15 mouse cellular contexts compared by ENCODE assay signal in the genomic region with DNA sequence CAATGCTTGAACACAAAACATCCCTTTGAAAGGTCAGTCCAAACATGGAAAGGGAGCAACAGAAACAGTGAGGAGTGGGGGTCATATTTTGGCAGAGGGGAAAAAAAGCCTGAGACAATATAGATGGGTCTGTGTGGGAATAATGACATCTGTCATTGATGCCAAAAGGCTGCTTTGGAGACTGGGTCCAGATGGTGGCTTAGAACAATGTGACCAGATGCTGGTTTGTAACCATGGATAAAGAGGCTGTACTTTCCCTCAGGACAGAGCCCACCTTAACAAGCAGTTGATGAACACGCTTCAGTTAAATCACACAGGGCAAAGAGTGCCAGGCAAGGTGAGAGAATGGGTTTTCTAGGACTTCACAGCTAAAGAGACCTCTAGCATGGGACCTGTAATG. TPM values are rescaled to one million over a fixed set of nuclear protein-coding genes. Genes with fewer than 3 reads are reported as not detected.
DNase-seq lines count a peak whose midpoint lies in the region; ATAC-seq and TF ChIP-seq lines count a peak whose summit lies in the region.
"Had no signal": no experiment of that assay in that cellular context is flagged by ENCODE, and none has a peak within 500 bp of the region (broad histone marks: within the 10 kb centered on the region; RNA-seq: fewer than 3 reads in every experiment).

No protein-coding gene starts in this region.

- no peaks in the 10 kb centered on the region for H3K4me1 ChIP-seq in midbrain, embryonic 11.5 days (ENCODE audit: control insufficient read depth, insufficient read depth, low read length)
- peaks cover 14% of the 10 kb centered on the region for H3K4me1 ChIP-seq in midbrain, embryonic 10.5 days
- H3K4me1 ChIP-seq in forebrain, embryonic 15.5 days, result 0 out of 2 replicates have a peak, but pooled peaks cover 12% of the 10 kb centered on the region
- peaks cover 7% of the 10 kb centered on the region; the same call in 1 of the 2 replicates for H3K4me1 ChIP-seq in hindbrain, embryonic 13.5 days (replicated peaks)
- no peaks in the 10 kb centered on the region for H3K4me1 ChIP-seq in neural tube, embryonic 14.5 days (ENCODE audit: control insufficient read depth, insufficient read depth, low read length)
- no peaks in the 10 kb centered on the region for H3K4me1 ChIP-seq in liver, postnatal 0 days (ENCODE audit: insufficient read depth)
- H3K4me1 ChIP-seq: embryonic facial prominence, embryonic 15.5 days; limb, embryonic 13.5 days had no signal

- TF ChIP-seq CTCF in liver, postnatal 0 days (IDR thresholded peaks at IDR 0.05; ENCODE audit: low read depth), result no peak

- no peaks in the 10 kb centered on the region for H3K36me3 ChIP-seq in midbrain, embryonic 11.5 days (ENCODE audit: control insufficient read depth, insufficient read depth, low read length)
- H3K36me3 ChIP-seq in midbrain, embryonic 10.5 days, result peaks cover 10% of the 10 kb centered on the region; the same call in 1 of the 2 replicates
- peaks cover 37% of the 10 kb centered on the region for H3K36me3 ChIP-seq in forebrain, embryonic 15.5 days
- H3K36me3 ChIP-seq in hindbrain, embryonic 13.5 days, result peaks cover 85% of the 10 kb centered on the region
- peaks cover 28% of the 10 kb centered on the region for H3K36me3 ChIP-seq in neural tube, embryonic 14.5 days (ENCODE audit: control insufficient read depth, insufficient read depth, low read length)
- no peaks in the 10 kb centered on the region for H3K36me3 ChIP-seq in liver, postnatal 0 days (replicated peaks; ENCODE audit: insufficient read depth, low read length)
- H3K36me3 ChIP-seq: embryonic facial prominence, embryonic 15.5 days; limb, embryonic 13.5 days had no signal

- WGBS in midbrain, embryonic 11.5 days, result 79% methylated on average over 1 of the region's 1 CpGs
- WGBS in midbrain, embryonic 10.5 days, result 86% methylated on average over 1 of the region's 1 CpGs
- WGBS in forebrain, embryonic 15.5 days, result 32% methylated on average over 1 of the region's 1 CpGs
- 50% methylated on average over 1 of the region's 1 CpGs for whole genome bisulfite sequencing in hindbrain, embryonic 13.5 days
- 50% methylated on average over 1 of the region's 1 CpGs for WGBS in neural tube, embryonic 14.5 days
- WGBS in liver, postnatal 0 days (ENCODE audit: insufficient replicate concordance), result 97% methylated on average over 1 of the region's 1 CpGs

- ATAC-seq in midbrain, embryonic 11.5 days (ENCODE audit: low FRiP score), result 0 out of 2 replicates have a peak, but pooled peaks have one; percentile 11
- peak; percentile 41 for ATAC-seq in forebrain, embryonic 15.5 days (replicated peaks)
- ATAC-seq in hindbrain, embryonic 13.5 days (ENCODE audit: low FRiP score), result peak; percentile 22; the same call in 1 of the 2 replicates
- ATAC-seq in neural tube, embryonic 14.5 days (ENCODE audit: low read depth), result peak; percentile 19; the same call in 1 of the 2 replicates
- ATAC-seq in liver, postnatal 0 days, result no peak

- no peaks in the 10 kb centered on the region for H3K27me3 ChIP-seq in midbrain, embryonic 11.5 days (ENCODE audit: control insufficient read depth, insufficient read depth, low read length)
- no peaks in the 10 kb centered on the region for H3K27me3 ChIP-seq in midbrain, embryonic 10.5 days (ENCODE audit: low read depth, poor library complexity, severe bottlenecking)
- H3K27me3 ChIP-seq in forebrain, embryonic 15.5 days, result no peaks in the 10 kb centered on the region
- no peaks in the 10 kb centered on the region for H3K27me3 ChIP-seq in hindbrain, embryonic 13.5 days
- no peaks in the 10 kb centered on the region for H3K27me3 ChIP-seq in neural tube, embryonic 14.5 days (ENCODE audit: control insufficient read depth, insufficient read depth, low read length)
- no peaks in the 10 kb centered on the region for H3K27me3 ChIP-seq in liver, postnatal 0 days (ENCODE audit: insufficient read depth, low read length)
- H3K27me3 ChIP-seq: CH12.LX; embryonic facial prominence, embryonic 15.5 days; limb, embryonic 13.5 days had no signal

- no peak for TF ChIP-seq EP300 in liver, postnatal 0 days (IDR thresholded peaks at IDR 0.05; ENCODE audit: low read depth)

- no peak overlapping the region for H3K4me3 ChIP-seq in midbrain, embryonic 11.5 days (ENCODE audit: low read depth, low read length)
- H3K4me3 ChIP-seq in midbrain, embryonic 10.5 days, result no peak overlapping the region
- no peak overlapping the region for H3K4me3 ChIP-seq in forebrain, embryonic 15.5 days
- H3K4me3 ChIP-seq in hindbrain, embryonic 13.5 days, result no peak overlapping the region
- H3K4me3 ChIP-seq in neural tube, embryonic 14.5 days (ENCODE audit: low read depth, low read length), result no peak overlapping the region
- H3K4me3 ChIP-seq in liver, postnatal 0 days (ENCODE audit: low read depth, low read length), result no peak overlapping the region
- H3K4me3 ChIP-seq: embryonic facial prominence, embryonic 15.5 days; limb, embryonic 13.5 days had no signal

- DNase-seq in midbrain, embryonic 11.5 days (ENCODE audit: low spot score, missing footprints), result no peak
- no peak for DNase-seq in midbrain, embryonic 10.5 days (ENCODE audit: low spot score)
- DNase-seq in right cerebral cortex, adult 18-20 months, result no peak
- DNase-seq in liver, postnatal 0 days, result no peak
- DNase-seq: adrenal gland, postnatal 14 days; cerebellum, adult 2 months; kidney, adult 11 months; thymus, postnatal 25 days had no signal

- no peak overlapping the region for H3K9ac ChIP-seq in midbrain, embryonic 11.5 days (ENCODE audit: low read length)
- H3K9ac ChIP-seq in forebrain, embryonic 15.5 days (replicated peaks), result no peak overlapping the region
- H3K9ac ChIP-seq in hindbrain, embryonic 13.5 days, result no peak overlapping the region
- H3K9ac ChIP-seq in neural tube, embryonic 14.5 days (replicated peaks; ENCODE audit: low read depth, low read length), result no peak overlapping the region
- no peak overlapping the region for H3K9ac ChIP-seq in liver, postnatal 0 days (replicated peaks)
- H3K9ac ChIP-seq: embryonic facial prominence, embryonic 15.5 days; limb, embryonic 13.5 days; liver, embryonic 14.5 days had no signal

- H3K4me2 ChIP-seq in midbrain, embryonic 11.5 days, result no peak overlapping the region
- no peak overlapping the region for H3K4me2 ChIP-seq in forebrain, embryonic 15.5 days (replicated peaks)
- no peak overlapping the region for H3K4me2 ChIP-seq in hindbrain, embryonic 13.5 days
- no peak overlapping the region for H3K4me2 ChIP-seq in neural tube, embryonic 14.5 days (ENCODE audit: low read depth, low read length)
- no peak overlapping the region for H3K4me2 ChIP-seq in liver, postnatal 0 days (ENCODE audit: low read depth, low read length)
- H3K4me2 ChIP-seq: embryonic facial prominence, embryonic 15.5 days; limb, embryonic 13.5 days had no signal

- no peak overlapping the region for H3K27ac ChIP-seq in midbrain, embryonic 11.5 days (ENCODE audit: low read depth, low read length)
- no peak overlapping the region for H3K27ac ChIP-seq in midbrain, embryonic 10.5 days (replicated peaks)
- no peak overlapping the region for H3K27ac ChIP-seq in forebrain, embryonic 15.5 days (replicated peaks)
- H3K27ac ChIP-seq in hindbrain, embryonic 13.5 days, result peak overlapping the region; percentile 19; the same call in 1 of the 2 replicates
- no peak overlapping the region for H3K27ac ChIP-seq in neural tube, embryonic 14.5 days (ENCODE audit: low read depth, low read length)
- no peak overlapping the region for H3K27ac ChIP-seq in liver, postnatal 0 days (ENCODE audit: low read depth)
- H3K27ac ChIP-seq: embryonic facial prominence, embryonic 15.5 days; limb, embryonic 13.5 days; liver, embryonic 14.5 days had no signal

- no peaks in the 10 kb centered on the region for H3K9me3 ChIP-seq in midbrain, embryonic 11.5 days (ENCODE audit: control insufficient read depth, low read length)
- no peaks in the 10 kb centered on the region for H3K9me3 ChIP-seq in midbrain, embryonic 10.5 days (replicated peaks)
- no peaks in the 10 kb centered on the region for H3K9me3 ChIP-seq in forebrain, embryonic 15.5 days
- H3K9me3 ChIP-seq in hindbrain, embryonic 13.5 days, result no peaks in the 10 kb centered on the region
- H3K9me3 ChIP-seq in neural tube, embryonic 14.5 days (ENCODE audit: control insufficient read depth, low read length), result no peaks in the 10 kb centered on the region
- no peaks in the 10 kb centered on the region for H3K9me3 ChIP-seq in liver, postnatal 0 days (ENCODE audit: low read length)
- H3K9me3 ChIP-seq: embryonic facial prominence, embryonic 15.5 days; limb, embryonic 13.5 days had no signal

RNA-seq across cellular contexts. Expression of a gene that starts 8.3 kb away (rescaled TPM):
- 4.1 and 6.6 TPM in 2 replicates for polyA plus RNA-seq in midbrain, embryonic 11.5 days (2014; fragmentation: Nextera tagmentation; extraction: Ambion mirVana)
- 6.7 TPM in 2 replicates for polyA plus RNA-seq in midbrain, embryonic 10.5 days (2016; fragmentation: Nextera tagmentation; extraction: Ambion mirVana)
- polyA plus RNA-seq in forebrain, embryonic 15.5 days (2015; fragmentation: Nextera tagmentation; extraction: Ambion mirVana), result 3.5 and 4.3 TPM in 2 replicates
- 1.9 and 2.1 TPM in 2 replicates for polyA plus RNA-seq in hindbrain, embryonic 13.5 days (2015; fragmentation: Nextera tagmentation; extraction: Ambion mirVana)
- polyA plus RNA-seq in neural tube, embryonic 14.5 days (2014; fragmentation: Nextera tagmentation; extraction: Ambion mirVana), result 1.1 and 2.7 TPM in 2 replicates
- 4.6 and 4.7 TPM in 2 replicates for polyA plus RNA-seq in liver, postnatal 0 days (2015; fragmentation: Nextera tagmentation; extraction: Ambion mirVana)

RNA-seq across cellular contexts. Expression of a gene that starts 8.9 kb away (rescaled TPM):
- polyA plus RNA-seq in midbrain, embryonic 11.5 days (2014; fragmentation: Nextera tagmentation; extraction: Ambion mirVana), result 3.5 and 5.4 TPM in 2 replicates
- polyA plus RNA-seq in midbrain, embryonic 10.5 days (2016; fragmentation: Nextera tagmentation; extraction: Ambion mirVana), result 1.6 and 2.4 TPM in 2 replicates
- polyA plus RNA-seq in forebrain, embryonic 15.5 days (2015; fragmentation: Nextera tagmentation; extraction: Ambion mirVana), result 10.7 and 11.6 TPM in 2 replicates
- polyA plus RNA-seq in hindbrain, embryonic 13.5 days (2015; fragmentation: Nextera tagmentation; extraction: Ambion mirVana), result 15.1 and 16.8 TPM in 2 replicates
- polyA plus RNA-seq in neural tube, embryonic 14.5 days (2014; fragmentation: Nextera tagmentation; extraction: Ambion mirVana), result 34.4 and 35.6 TPM in 2 replicates
- 16.9 and 21.8 TPM in 2 replicates for polyA plus RNA-seq in liver, postnatal 0 days (2015; fragmentation: Nextera tagmentation; extraction: Ambion mirVana)

RNA-seq across cellular contexts. Expression of a gene that starts 25.1 kb away (rescaled TPM):
- 19.4 and 22.9 TPM in 2 replicates for polyA plus RNA-seq in midbrain, embryonic 11.5 days (2014; fragmentation: Nextera tagmentation; extraction: Ambion mirVana)
- 2.0 and 5.3 TPM in 2 replicates for polyA plus RNA-seq in midbrain, embryonic 10.5 days (2016; fragmentation: Nextera tagmentation; extraction: Ambion mirVana)
- 38.1 and 39.7 TPM in 2 replicates for polyA plus RNA-seq in forebrain, embryonic 15.5 days (2015; fragmentation: Nextera tagmentation; extraction: Ambion mirVana)
- 50.0 and 52.9 TPM in 2 replicates for polyA plus RNA-seq in hindbrain, embryonic 13.5 days (2015; fragmentation: Nextera tagmentation; extraction: Ambion mirVana)
- polyA plus RNA-seq in neural tube, embryonic 14.5 days (2014; fragmentation: Nextera tagmentation; extraction: Ambion mirVana), result 151 and 174 TPM in 2 replicates
- 0.49 and 0.61 TPM in 2 replicates for polyA plus RNA-seq in liver, postnatal 0 days (2015; fragmentation: Nextera tagmentation; extraction: Ambion mirVana)
